Mouse (Mus musculus) ovary, postnatal 10 days (tissue): ENCODE measurements around the gene Spred3.

Source experiments
- DNase-seq: peaks from one replicate; pipeline ENCODE4 v3.0.0; 2022; ENCODE audit warnings: low spot score

Gene Spred3

DNA sequence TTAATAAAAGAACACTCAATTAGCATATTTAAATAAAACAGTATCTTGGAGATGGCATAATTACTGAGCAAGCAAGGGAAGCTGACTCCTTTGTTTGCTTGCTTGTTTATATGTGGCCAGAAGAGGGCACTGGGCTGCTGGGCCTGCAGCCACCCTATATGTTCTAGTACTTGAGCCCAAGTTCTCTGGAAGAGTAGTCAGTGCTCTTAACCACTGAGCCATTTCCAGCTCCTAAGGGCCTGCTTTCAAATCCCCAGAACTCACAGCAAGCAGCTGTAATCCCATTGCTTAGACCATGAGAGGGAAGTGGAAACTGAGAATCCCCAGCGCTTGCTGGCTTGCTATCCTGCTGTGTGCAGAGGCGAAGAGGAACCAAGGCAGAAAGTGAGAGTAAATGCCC is 41.5 kb downstream of the Spred3 start:
- no peak for DNase-seq

DNA sequence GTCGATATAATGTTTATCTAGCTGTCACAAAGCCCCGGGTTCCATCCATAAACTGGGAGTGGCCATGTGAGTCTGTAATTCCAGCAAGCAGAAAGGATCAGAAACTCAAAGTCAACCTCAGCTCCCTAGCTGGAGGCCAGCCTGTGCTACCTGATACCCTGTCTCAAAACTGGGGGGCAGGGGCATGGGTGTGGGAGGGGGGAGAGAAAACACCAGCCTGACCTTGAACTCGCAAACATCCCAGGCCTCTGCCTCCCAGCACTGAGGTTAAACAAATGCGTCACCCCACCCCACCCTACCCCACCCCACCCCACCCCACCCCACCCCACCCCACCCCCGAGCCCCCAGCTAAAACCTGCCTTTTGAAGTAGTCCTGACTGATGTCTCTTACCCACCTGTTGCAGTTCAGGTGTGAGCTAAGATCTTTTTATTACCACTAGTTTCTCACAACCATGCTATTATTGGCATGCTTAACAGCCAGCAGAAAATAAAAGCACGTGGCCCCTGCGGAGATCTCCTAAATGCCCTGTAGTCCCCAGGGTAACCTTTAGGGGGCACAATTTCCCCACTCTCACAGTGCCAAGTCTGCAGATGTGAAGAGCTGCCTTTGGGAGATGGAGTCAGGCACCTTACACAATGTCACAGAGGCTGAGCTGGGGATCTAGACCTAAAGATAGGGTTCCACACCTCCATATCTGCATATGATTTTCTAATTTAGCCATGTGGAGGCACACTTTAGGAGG is 43.9 kb downstream of the Spred3 start:
- no peak for DNase-seq

DNA sequence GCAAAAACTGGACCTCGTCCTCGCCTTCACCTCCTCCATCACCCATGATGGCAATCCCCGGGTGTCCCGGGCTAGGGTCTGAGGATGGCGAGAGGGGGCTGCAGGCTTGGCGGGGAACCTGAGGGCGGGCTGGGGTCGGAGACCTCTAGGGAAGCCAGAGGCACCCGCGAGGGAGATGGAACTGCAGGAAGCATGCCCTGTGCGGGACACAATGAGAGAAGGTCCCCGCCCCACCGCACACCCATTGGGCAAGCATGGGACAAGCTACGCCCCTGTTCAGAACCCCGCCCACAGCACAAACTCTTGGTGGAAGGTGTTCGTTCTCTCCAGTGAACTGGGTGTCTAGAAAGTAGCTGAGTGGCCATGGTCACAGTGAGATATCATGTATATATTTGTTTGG is 45.2 kb downstream of the Spred3 start, which contains the start of gene Ryr1:
TSS of gene Ryr1 (minus strand) at position 210 of the 400 bp plus-strand sequence.
- no peak for DNase-seq

DNA sequence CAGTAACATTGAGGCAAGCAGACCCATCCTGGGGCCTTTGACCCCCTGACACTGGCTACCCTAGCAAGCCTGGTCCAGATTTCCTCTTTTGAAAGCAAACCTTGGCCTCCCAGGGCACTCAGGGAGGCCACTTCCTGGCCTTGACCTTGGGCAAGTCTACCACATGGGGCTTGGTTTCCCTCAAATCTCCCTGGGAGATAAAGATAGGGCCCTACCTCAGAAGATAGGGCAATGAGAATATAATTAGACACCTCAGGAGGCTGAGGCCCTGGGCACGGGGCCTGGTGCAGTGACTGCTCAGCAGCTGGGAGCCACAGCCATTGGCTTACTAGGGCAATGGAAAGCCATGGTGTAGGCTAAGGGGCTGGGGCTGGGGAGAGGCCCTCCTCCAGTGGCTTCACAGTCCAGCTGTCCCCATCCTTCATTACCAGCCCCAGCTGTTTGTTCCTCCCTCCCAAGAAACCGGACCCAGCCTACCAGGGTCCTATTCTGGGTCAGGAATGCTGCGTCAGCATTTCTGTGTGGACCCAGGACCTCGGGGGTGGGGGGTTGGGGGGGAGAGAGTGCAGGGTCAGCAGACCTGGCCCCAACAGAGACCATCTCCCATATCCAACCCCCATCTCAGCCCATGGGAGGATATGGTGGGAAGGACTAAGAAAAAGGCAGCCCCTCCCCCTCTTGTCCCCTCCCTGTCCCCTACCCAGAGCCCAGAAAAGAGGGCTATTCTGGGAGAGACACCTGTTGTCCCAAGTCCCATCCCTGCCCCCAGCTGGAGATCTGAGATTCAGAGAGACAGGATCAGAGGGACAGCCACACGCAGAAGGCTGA is 46.5 kb downstream of the Spred3 start:
- DNase-seq, result no peak

DNA sequence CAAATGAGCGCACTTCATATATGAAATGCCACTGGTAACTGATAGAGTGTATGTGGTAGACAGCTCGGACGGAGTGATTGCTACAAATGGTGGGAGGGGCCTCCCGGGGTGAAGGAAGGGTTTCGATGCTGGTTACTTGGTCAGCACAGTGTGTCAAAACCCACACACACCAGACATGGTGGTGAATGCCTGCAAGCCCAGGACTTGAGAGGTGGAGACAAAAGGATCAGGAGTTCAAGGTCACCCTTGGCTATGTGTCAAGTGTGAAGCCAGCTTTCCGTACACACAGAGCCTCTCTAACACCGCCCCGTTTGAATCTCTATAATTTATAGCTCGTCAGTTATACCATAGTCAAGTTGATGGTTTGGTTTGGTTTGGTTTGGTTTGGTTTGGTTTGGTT is 47.4 kb downstream of the Spred3 start:
- no peak for DNase-seq

DNA sequence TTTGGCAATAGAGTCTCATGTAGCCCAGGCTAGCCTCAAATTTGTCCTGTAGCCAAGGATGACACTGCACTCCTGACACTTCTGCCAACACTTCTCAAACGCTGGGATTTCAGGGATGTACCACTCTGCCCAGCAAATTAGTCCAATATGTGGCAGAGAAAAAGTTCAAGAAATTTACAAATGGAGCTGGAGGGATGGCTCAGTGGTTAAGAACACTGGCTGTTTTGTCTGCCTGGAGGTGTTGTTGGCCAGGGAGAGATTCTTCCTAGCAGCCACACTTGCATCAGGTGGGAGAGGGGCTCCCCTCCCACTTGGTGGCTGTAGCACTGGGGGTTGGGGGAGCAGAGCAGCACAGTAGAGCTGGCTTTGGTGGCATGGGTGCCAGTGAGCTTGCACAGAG is 50.7 kb downstream of the Spred3 start:
- DNase-seq, result no peak

DNA sequence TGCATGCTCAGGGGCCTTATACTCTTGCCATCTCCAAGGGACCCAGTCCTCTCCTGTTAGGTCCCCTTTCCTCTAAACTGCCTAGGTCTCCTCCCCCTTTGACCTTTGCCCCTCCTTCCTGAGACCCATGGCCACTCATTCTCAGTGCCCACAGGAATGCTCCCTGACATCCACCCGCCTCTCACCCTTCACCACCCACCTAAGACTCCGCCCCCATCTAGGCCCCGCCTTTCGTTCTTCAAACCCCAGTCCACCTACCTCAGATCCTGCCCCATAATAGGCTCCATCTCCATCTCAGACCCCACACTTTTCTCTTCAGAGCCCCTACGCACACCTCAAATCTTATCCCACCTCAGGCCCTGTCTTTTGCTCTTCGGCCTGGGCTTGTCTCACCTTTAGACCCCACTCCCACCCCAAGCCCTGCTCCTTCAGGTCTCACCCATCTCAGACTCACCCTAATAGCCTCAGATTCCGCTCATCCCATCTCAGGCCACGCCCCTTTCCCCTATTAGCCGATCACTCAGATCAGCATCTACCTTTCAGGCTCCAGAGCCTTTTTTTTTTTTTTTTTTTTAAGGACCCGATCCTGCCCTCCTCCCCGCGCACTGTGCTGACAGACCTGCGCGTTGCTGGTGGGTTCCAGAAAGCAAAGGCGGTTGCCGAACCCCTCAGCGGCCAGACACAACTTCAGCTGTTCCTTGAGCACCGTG is 51.9 kb downstream of the Spred3 start:
- no peak for DNase-seq

DNA sequence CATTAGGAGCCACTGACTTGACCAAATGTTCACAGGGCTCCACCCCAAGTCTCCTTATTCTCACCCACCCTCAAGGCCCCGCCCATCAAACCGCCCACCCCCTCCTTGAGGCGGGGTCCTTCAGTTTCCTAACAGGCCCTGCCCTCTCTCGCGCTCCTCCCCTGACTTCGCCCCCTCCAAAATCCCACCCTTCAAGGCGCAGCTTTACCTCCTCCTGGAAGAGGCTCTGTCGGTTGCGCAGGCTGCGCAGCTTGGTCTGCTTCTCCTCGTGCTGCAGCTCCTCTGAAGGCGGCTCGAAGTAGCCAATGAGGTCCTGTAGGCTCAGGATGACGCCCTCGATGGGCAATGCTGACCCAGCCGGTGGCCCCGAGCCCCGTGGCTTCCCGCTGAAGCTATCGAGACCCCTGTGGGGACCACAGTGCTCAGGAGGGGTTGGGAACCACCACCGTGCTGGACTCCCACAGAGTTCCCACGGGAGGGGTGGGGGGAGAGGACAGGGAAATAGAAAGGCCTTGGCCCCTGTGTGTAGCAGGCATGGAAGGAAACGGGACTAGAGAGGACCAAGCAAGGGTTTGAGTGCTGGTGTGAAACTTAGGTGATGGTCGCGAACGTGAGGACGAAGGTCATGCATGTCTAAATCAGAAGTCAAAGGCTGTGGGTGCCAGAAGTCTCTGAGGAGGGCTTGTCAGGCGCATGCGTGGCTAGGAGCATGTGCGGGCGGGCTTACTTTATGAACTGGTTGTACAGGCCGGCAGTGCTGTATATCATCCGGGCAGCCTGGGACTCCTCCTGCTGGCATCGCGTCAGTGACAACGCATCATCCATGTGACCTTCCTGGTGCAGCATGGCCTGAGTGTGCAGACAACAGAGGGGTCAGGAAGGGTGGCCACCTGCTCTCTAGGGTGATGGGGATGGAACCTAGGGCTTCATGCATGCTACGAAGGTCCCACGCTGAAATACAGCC is 60.9 kb downstream of the Spred3 start:
- peak; percentile 14 for DNase-seq
